ENCODE assay signal across 8 mouse cellular contexts in the genomic region with DNA sequence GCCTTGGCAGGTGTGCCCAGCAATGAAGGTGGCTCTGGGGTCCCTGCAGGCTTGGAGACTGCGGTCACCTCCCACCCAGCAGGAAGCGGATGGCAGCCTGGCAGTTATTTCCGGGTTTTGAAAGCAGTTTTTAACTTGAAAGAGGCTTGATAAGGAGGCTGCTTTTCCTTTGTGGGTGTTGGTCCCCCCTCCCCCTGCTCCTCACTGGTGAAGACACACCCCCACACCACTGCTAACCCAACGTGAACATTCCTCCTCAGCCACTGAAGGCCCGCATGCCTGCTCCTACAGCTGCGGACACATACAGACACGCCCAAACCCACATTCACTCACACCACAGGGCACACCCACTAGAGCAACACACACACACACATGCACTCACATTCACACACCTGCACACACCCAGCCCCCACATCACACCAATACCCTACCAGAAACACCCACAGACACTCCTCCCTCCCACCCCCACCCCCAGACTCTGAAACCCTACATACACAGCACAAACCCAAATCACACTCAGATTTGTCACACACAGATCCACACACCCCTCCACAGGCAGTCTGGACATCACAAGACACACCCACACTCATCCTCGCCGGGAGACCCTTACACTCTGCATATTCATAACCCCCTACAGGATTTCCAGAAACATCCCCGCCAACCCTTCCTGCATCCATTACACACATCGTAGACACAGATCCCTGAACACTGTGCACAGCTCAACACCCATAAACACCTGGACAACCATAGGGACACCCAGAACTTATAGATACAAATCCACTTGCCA. TPM values are rescaled to one million over a fixed set of nuclear protein-coding genes. Genes with fewer than 3 reads are reported as not detected.
DNase-seq lines count a peak whose midpoint lies in the region; ATAC-seq and TF ChIP-seq lines count a peak whose summit lies in the region.

No protein-coding gene starts in this region.

- H3K4me2 ChIP-seq in hindbrain, embryonic 14.5 days (replicated peaks), result no peak overlapping the region
- no peak overlapping the region for H3K4me2 ChIP-seq in hindbrain, embryonic 12.5 days (replicated peaks)

- H3K27me3 ChIP-seq in hindbrain, embryonic 14.5 days (ENCODE audit: control insufficient read depth, insufficient read depth, low read length), result peaks cover 10% of the 10 kb centered on the region
- H3K27me3 ChIP-seq in hindbrain, embryonic 12.5 days, result peaks cover 7% of the 10 kb centered on the region; the same call in 1 of the 2 replicates
- no peaks in the 10 kb centered on the region for H3K27me3 ChIP-seq in G1E (ENCODE audit: insufficient read depth, low read length)

- no peaks in the 10 kb centered on the region for H3K9me3 ChIP-seq in hindbrain, embryonic 14.5 days (ENCODE audit: control insufficient read depth, low read length)
- 0 out of 2 replicates have a peak, but pooled peaks cover 4% of the 10 kb centered on the region for H3K9me3 ChIP-seq in hindbrain, embryonic 12.5 days (replicated peaks)
- H3K9me3 ChIP-seq in G1E (replicated peaks), result no peaks in the 10 kb centered on the region

- H3K4me1 ChIP-seq in hindbrain, embryonic 14.5 days (replicated peaks; ENCODE audit: control insufficient read depth, insufficient read depth, low read length), result no peaks in the 10 kb centered on the region
- H3K4me1 ChIP-seq in hindbrain, embryonic 12.5 days, result peaks cover 35% of the 10 kb centered on the region
- H3K4me1 ChIP-seq in G1E (ENCODE audit: insufficient read depth, low read depth, low read length), result peaks cover 69% of the 10 kb centered on the region

- WGBS in hindbrain, embryonic 14.5 days, result 52% methylated on average over 11 of the region's 11 CpGs
- WGBS in hindbrain, embryonic 12.5 days, result 38% methylated on average over 11 of the region's 11 CpGs

- ATAC-seq in hindbrain, embryonic 14.5 days (ENCODE audit: low FRiP score), result 0 out of 2 replicates have a peak, but pooled peaks have one; percentile 29
- no peak for ATAC-seq in hindbrain, embryonic 12.5 days (ENCODE audit: low FRiP score)
- ATAC-seq in G1E (ENCODE audit: extremely low read depth, insufficient number of reproducible peaks, low FRiP score, poor library complexity, severe bottlenecking), result peak; percentile 59
- ATAC-seq in erythroid progenitor cell, adult 5-6 weeks (replicated peaks; ENCODE audit: low FRiP score, poor library complexity, severe bottlenecking), result 0 out of 2 replicates have a peak, but pooled peaks have one; percentile 40

- no peak overlapping the region for H3K9ac ChIP-seq in hindbrain, embryonic 14.5 days
- no peak overlapping the region for H3K9ac ChIP-seq in hindbrain, embryonic 12.5 days

- 0 out of 2 replicates have a peak overlapping the region, but pooled peaks have one; percentile 14 for H3K27ac ChIP-seq in hindbrain, embryonic 14.5 days
- no peak overlapping the region for H3K27ac ChIP-seq in hindbrain, embryonic 12.5 days

- TF ChIP-seq CTCF in G1E (IDR thresholded peaks at IDR 0.05; ENCODE audit: low read depth, low read length), result no peak

- H3K36me3 ChIP-seq in hindbrain, embryonic 14.5 days (replicated peaks; ENCODE audit: control insufficient read depth, insufficient read depth), result no peaks in the 10 kb centered on the region
- 0 out of 2 replicates have a peak, but pooled peaks cover under 1% of the 10 kb centered on the region for H3K36me3 ChIP-seq in hindbrain, embryonic 12.5 days
- H3K36me3 ChIP-seq in G1E (replicated peaks), result peaks cover 29% of the 10 kb centered on the region

- no peak overlapping the region for H3K4me3 ChIP-seq in hindbrain, embryonic 14.5 days (replicated peaks; ENCODE audit: low read length)
- H3K4me3 ChIP-seq in hindbrain, embryonic 12.5 days, result no peak overlapping the region
- peak overlapping the region; percentile 71 for H3K4me3 ChIP-seq in G1E (ENCODE audit: low read depth, low read length)

- DNase-seq in hindbrain, embryonic 14.5 days (ENCODE audit: low spot score), result no peak
- DNase-seq in G1E (ENCODE audit: low spot score), result peak; percentile 82
- DNase-seq in kidney, postnatal 10 days, result peak; percentile 73
- peak; percentile 81 to 87 for DNase-seq in lung, postnatal 4 days
- peak; percentile 88 to 93 for DNase-seq in thymus, postnatal 10 days (ENCODE audit: low spot score in 2 of 2)
- DNase-seq in cerebellum, adult 9-10 months, result no peak

RNA-seq across cellular contexts. Expression of gene Zfp36l2, which starts 6.8 kb away (rescaled TPM):
- polyA plus RNA-seq in hindbrain, embryonic 14.5 days (2014; fragmentation: Nextera tagmentation; extraction: Ambion mirVana), result 6.8 and 7.9 TPM in 2 replicates
- 16.1 TPM in 2 replicates for polyA plus RNA-seq in hindbrain, embryonic 12.5 days (2016; fragmentation: Nextera tagmentation; extraction: Ambion mirVana)
- total RNA-seq in G1E (2014; fragmentation: Nextera tagmentation) (417 and 437 TPM in 2 replicates), G1E (2017) (112 TPM in 2 replicates)
- polyA plus RNA-seq in G1E (2012), result 884 and 1,243 TPM in 2 replicates
- total RNA-seq in erythroid progenitor cell, adult 5-6 weeks (2015; ENCODE audit: low replicate concordance), result 38.2 and 62.0 TPM in 2 replicates
- 21.8 and 22.3 TPM in 2 replicates for total RNA-seq in erythroid progenitor cell, adult 5-6 weeks (2017; ENCODE audit: low replicate concordance)

Comparison
In these comparisons a context has a peak if more than half of its experiments do, and no peak if none do; other contexts are left out.
1. DNase-seq: peak in G1E (single experiment), kidney, postnatal 10 days (single experiment), lung, postnatal 4 days (2 of 2) and thymus, postnatal 10 days (2 of 2); none in hindbrain, embryonic 14.5 days (single experiment) and cerebellum, adult 9-10 months (single experiment).
2. RNA of gene Zfp36l2, which starts 6.8 kb away (polyA plus RNA-seq): 884 to 1,243 TPM in G1E; 16.1 TPM in hindbrain, embryonic 12.5 days and 6.8 to 7.9 TPM in hindbrain, embryonic 14.5 days; every median in the first group is over 10 times any median in the second.